Mouse (Mus musculus) kidney, adult 2 months (tissue): ENCODE measurements around the gene Tas2r120. TPM values are rescaled to one million over a fixed set of nuclear protein-coding genes. Genes with fewer than 3 reads are reported as not detected.
"Not testable (repeated sequence)": the region's sequence is repeated elsewhere in the genome, so short reads cannot be mapped to it uniquely, and the experiment has no call there.

Source experiments
- DNase-seq: peaks from one replicate; pipeline ENCODE4 v3.0.0; 2021
- H3K27ac ChIP-seq: fragments of 200-500 bp; 2 replicates; pipeline ENCODE4 v1.5.1; 2012; ENCODE audit warnings: low read depth, low read length, control low read depth, inconsistent platforms; ENCODE audit not compliant: insufficient read depth
- H3K27me3 ChIP-seq: fragments of 200-500 bp; replicated peaks from 2 replicates; pipeline ENCODE4 v1.6.1; 2012; ENCODE audit warnings: mild to moderate bottlenecking, moderate library complexity, low read length, inconsistent platforms; ENCODE audit not compliant: control insufficient read depth, insufficient read depth
- H3K36me3 ChIP-seq: fragments of 200-500 bp; 2 replicates; pipeline ENCODE4 v1.6.1; 2012; ENCODE audit warnings: mild to moderate bottlenecking, moderate library complexity, low read length, inconsistent platforms; ENCODE audit not compliant: control insufficient read depth, insufficient read depth
- H3K4me1 ChIP-seq: fragments of 200-500 bp; 2 replicates; pipeline ENCODE4 v1.6.1; 2011; ENCODE audit warnings: low read length; ENCODE audit not compliant: control insufficient read depth, insufficient read depth
- H3K4me3 ChIP-seq: fragments of 200-500 bp; 2 replicates; pipeline ENCODE4 v1.5.1; 2011; ENCODE audit warnings: mild to moderate bottlenecking, low read depth, low read length, control low read depth; ENCODE audit not compliant: insufficient read depth
- CTCF ChIP-seq: fragments of 200-500 bp; conservative IDR thresholded peaks from 2 replicates; pipeline ENCODE4 v1.5.1; 2011; ENCODE audit warnings: low read depth, mild to moderate bottlenecking, control low read depth, low read length, moderate library complexity, mixed read lengths; ENCODE audit not compliant: insufficient read depth, insufficient read length
- POLR2A ChIP-seq: fragments of 200-500 bp; IDR thresholded peaks from one replicate; pipeline ENCODE4 v1.6.1; 2011; ENCODE audit warnings: low read depth, low read length, control low read depth
- WGBS: fragments of 180-500 bp; shearing (Covaris S2); methylation state at CpG from one replicate; pipeline ENCODE4 v1.1.7; 2018; 5-methylcytosine and 5-hydroxymethylcytosine counted together
- polyA plus RNA-seq: library from polyadenylated mRNA; depleted of rRNA; stranded (reverse); fragments of >200 nt; gene quantifications from 2 replicates; pipeline ENCODE4 v1.2.3, GENCODE M21; 2012; rRNA removed

Gene Tas2r120
- polyA plus RNA-seq = not detected in 2 replicates

GRCm38 (mm10) chr6:132656653-132657052, at the start of gene Tas2r120:
Tas2r120 (plus strand) TSS chr6:132656953.
- TF ChIP-seq CTCF (no peak), POLR2A (no peak)
- Histone ChIP-seq H3K36me3 (no peaks in the 10 kb centered on the region), H3K27ac (no peak within 1 kb of the TSS), H3K4me3 (no peak within 1 kb of the TSS), H3K4me1 (no peaks in the 10 kb centered on the region), H3K27me3 (no peaks in the 10 kb centered on the region)
- no peak for DNase-seq

- Histone ChIP-seq H3K27me3 (no peaks in the 10 kb centered on the region), H3K27ac (no peak overlapping the region), H3K36me3 (no peaks in the 10 kb centered on the region), H3K4me1 (no peaks in the 10 kb centered on the region), H3K4me3 (no peak overlapping the region)
- TF ChIP-seq CTCF (no peak), POLR2A (no peak)
- peak; percentile 15 for DNase-seq
Observed at GRCm38 (mm10) chr6:132649399-132649798, 7.4 kb upstream of the Tas2r120 start.

- no peaks in the 10 kb centered on the region for H3K27me3 ChIP-seq
- no peak for TF ChIP-seq CTCF
- TF ChIP-seq POLR2A = no peak
- H3K27ac ChIP-seq = no peak within 1 kb of the TSS
- DNase-seq = no peak
- 82% methylated on average over 1 of the region's 1 CpGs for WGBS
- H3K4me3 ChIP-seq = no peak within 1 kb of the TSS
- H3K36me3 ChIP-seq = no peaks in the 10 kb centered on the region
- no peaks in the 10 kb centered on the region for H3K4me1 ChIP-seq
Observed at GRCm38 (mm10) chr6:132651426-132651825, 5.3 kb upstream of the Tas2r120 start, which contains the start of gene A630073D07Rik. A630073D07Rik (minus strand) TSS chr6:132651526.

- H3K4me1 ChIP-seq, DNase-seq, H3K36me3 ChIP-seq, H3K27ac ChIP-seq, H3K4me3 ChIP-seq, H3K27me3 ChIP-seq: not testable (repeated sequence)
- 70% methylated on average over 7 of the region's 7 CpGs for WGBS
Observed at GRCm38 (mm10) chr6:132691596-132691995, 34.8 kb downstream of the Tas2r120 start.

GRCm38 (mm10) chr6:132700907-132701306, 44.2 kb downstream of the Tas2r120 start, which contains the start of gene Tas2r121:
Tas2r121 (minus strand) TSS chr6:132701007.
- Histone ChIP-seq H3K36me3 (no peaks in the 10 kb centered on the region), H3K27ac (no peak within 1 kb of the TSS), H3K4me1 (no peaks in the 10 kb centered on the region), H3K4me3 (no peak within 1 kb of the TSS), H3K27me3 (no peaks in the 10 kb centered on the region)
- 75% methylated on average over 1 of the region's 1 CpGs for WGBS
- no peak for DNase-seq
- TF ChIP-seq POLR2A (no peak), CTCF (no peak)

Other genes starting within 250 kb of the Tas2r120 start
- gene Prh1, start 87.1 kb upstream of the Tas2r120 start, polyA plus RNA-seq = not detected in 2 replicates
- gene Prp2, start 61.0 kb upstream of the Tas2r120 start, polyA plus RNA-seq = not detected in 2 replicates
- gene A630073D07Rik, start 5.4 kb upstream of the Tas2r120 start, polyA plus RNA-seq = not detected in 2 replicates
- not detected in 2 replicates for gene Tas2r121, start 44.1 kb downstream of the Tas2r120 start, polyA plus RNA-seq
- gene Tas2r122, start 55.0 kb downstream of the Tas2r120 start, polyA plus RNA-seq = not detected in 2 replicates
- not detected in 2 replicates for gene Tas2r115, start 81.1 kb downstream of the Tas2r120 start, polyA plus RNA-seq
- not detected in 2 replicates for gene Tas2r124, start 97.8 kb downstream of the Tas2r120 start, polyA plus RNA-seq
- gene Tas2r102, start 105.2 kb downstream of the Tas2r120 start, polyA plus RNA-seq = not detected in 2 replicates
- not detected in 2 replicates for gene Tas2r136, start 121.2 kb downstream of the Tas2r120 start, polyA plus RNA-seq
- not detected in 2 replicates for gene Tas2r117, start 145.9 kb downstream of the Tas2r120 start, polyA plus RNA-seq
- not detected in 2 replicates for gene Tas2r123, start 190.2 kb downstream of the Tas2r120 start, polyA plus RNA-seq
- not detected in 2 replicates for gene Tas2r116, start 198.5 kb downstream of the Tas2r120 start, polyA plus RNA-seq
- not detected in 2 replicates for gene Tas2r110, start 211.1 kb downstream of the Tas2r120 start, polyA plus RNA-seq
- gene Tas2r113, start 236.1 kb downstream of the Tas2r120 start, polyA plus RNA-seq = not detected in 2 replicates